Mouse (Mus musculus) C2C12 (cell line): ENCODE measurements around the gene Eps8l1. TPM values are rescaled to one million over a fixed set of nuclear protein-coding genes. Genes with fewer than 3 reads are reported as not detected.

Source experiments
- H3K27me3 ChIP-seq: one replicate; pipeline ENCODE4 v1.6.1; 2011; ENCODE audit not compliant: control insufficient read depth, insufficient read depth, insufficient read length
- H3K36me3 ChIP-seq: one replicate; pipeline ENCODE4 v1.6.1; 2011; ENCODE audit not compliant: control insufficient read depth, insufficient read depth
- H3K4me3 ChIP-seq: one replicate; pipeline ENCODE4 v1.5.1; 2011; ENCODE audit warnings: mild to moderate bottlenecking, control low read depth; ENCODE audit not compliant: poor library complexity, insufficient read depth, severe bottlenecking
- H3K79me2 ChIP-seq: one replicate; pipeline ENCODE4 v1.6.1; 2011; ENCODE audit not compliant: control insufficient read depth, insufficient read depth
- H3K79me3 ChIP-seq: one replicate; pipeline ENCODE4 v1.6.1; 2011; ENCODE audit warnings: low read depth, control low read depth
- H3ac ChIP-seq: one replicate; pipeline ENCODE3; 2011; ENCODE audit warnings: low read depth; ENCODE audit not compliant: control insufficient read depth, insufficient read length
- CEBPB ChIP-seq: IDR thresholded peaks from one replicate; pipeline ENCODE4 v1.6.1; 2011; ENCODE audit warnings: low read depth, mild to moderate bottlenecking, control low read depth, moderate library complexity
- CTCF ChIP-seq: IDR thresholded peaks from one replicate; pipeline ENCODE4 v1.5.1; 2011; ENCODE audit not compliant: control insufficient read depth, insufficient read depth, insufficient read length
- FOSL1 ChIP-seq: IDR thresholded peaks from one replicate; pipeline ENCODE4 v1.8.0; 2011; ENCODE audit warnings: mild to moderate bottlenecking, low read length; ENCODE audit not compliant: poor library complexity, insufficient read depth, severe bottlenecking
- MAX ChIP-seq: IDR thresholded peaks from one replicate; pipeline ENCODE4 v1.6.1; 2011; ENCODE audit warnings: mild to moderate bottlenecking, control low read depth
- MYOD1 ChIP-seq: IDR thresholded peaks from one replicate; pipeline ENCODE4 v1.6.1; 2011; ENCODE audit warnings: low read depth; ENCODE audit not compliant: control insufficient read depth, insufficient read length
- MYOG ChIP-seq: IDR thresholded peaks from one replicate; pipeline ENCODE4 v1.6.1; 2011; ENCODE audit not compliant: control insufficient read depth, insufficient read length; ENCODE audit errors: extremely low read depth
- USF1 ChIP-seq: IDR thresholded peaks from one replicate; pipeline ENCODE4 v1.6.1; 2011; ENCODE audit warnings: low read depth, mild to moderate bottlenecking, control low read depth, moderate library complexity
- polyA plus RNA-seq: library from polyadenylated mRNA; unstranded; fragments of >200 nt; fragmentation: generic; extraction: Trizol; gene quantifications from one replicate; pipeline ENCODE4 v1.2.1, GENCODE M21; 2012; ENCODE audit warnings: missing spikeins

Eps8l1 gene
- polyA plus RNA-seq, 1 experiment, result 0.28 TPM

GRCm38 (mm10) chr7:4508062-4508738, 47.7 kb downstream of the Eps8l1 start:
- H3K4me3 ChIP-seq, result no peak overlapping the region
- no peak overlapping the region for H3ac ChIP-seq
- TF ChIP-seq MYOD1 (no peak), MYOG (no peak), FOSL1 (no peak), CEBPB (no peak)
- no peaks in the 10 kb centered on the region for H3K36me3 ChIP-seq
- H3K27me3 ChIP-seq, result no peaks in the 10 kb centered on the region
- no peaks in the 10 kb centered on the region for H3K79me2 ChIP-seq
- no peaks in the 10 kb centered on the region for H3K79me3 ChIP-seq

DNA sequence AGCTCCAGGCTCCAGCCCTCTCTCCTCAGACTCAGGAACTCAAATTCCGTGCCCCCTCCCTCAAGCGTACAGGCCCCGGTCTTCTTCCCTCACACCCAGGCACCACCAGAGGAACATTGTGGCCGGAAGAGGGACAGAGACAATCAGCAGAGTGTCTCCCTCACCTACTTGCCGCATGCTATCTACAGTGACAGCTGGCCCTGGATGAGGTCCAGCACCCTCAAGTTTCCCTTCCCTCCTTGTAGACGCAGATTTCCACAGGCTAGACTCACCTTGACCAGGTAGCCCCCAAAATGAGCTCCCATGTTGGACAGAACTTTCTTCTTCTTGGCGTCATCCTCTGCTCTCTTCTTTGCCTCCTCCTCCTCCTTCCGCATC, 48.3 kb downstream of the Eps8l1 start:
- Histone ChIP-seq H3K4me3 (no peak overlapping the region), H3K27me3 (no peaks in the 10 kb centered on the region), H3K79me3 (no peaks in the 10 kb centered on the region), H3ac (no peak overlapping the region), H3K36me3 (no peaks in the 10 kb centered on the region), H3K79me2 (no peaks in the 10 kb centered on the region)
- TF ChIP-seq CEBPB (no peak), MYOD1 (no peak), FOSL1 (no peak), USF1 (no peak), CTCF (no peak), MAX (no peak), MYOG (no peak)

DNA sequence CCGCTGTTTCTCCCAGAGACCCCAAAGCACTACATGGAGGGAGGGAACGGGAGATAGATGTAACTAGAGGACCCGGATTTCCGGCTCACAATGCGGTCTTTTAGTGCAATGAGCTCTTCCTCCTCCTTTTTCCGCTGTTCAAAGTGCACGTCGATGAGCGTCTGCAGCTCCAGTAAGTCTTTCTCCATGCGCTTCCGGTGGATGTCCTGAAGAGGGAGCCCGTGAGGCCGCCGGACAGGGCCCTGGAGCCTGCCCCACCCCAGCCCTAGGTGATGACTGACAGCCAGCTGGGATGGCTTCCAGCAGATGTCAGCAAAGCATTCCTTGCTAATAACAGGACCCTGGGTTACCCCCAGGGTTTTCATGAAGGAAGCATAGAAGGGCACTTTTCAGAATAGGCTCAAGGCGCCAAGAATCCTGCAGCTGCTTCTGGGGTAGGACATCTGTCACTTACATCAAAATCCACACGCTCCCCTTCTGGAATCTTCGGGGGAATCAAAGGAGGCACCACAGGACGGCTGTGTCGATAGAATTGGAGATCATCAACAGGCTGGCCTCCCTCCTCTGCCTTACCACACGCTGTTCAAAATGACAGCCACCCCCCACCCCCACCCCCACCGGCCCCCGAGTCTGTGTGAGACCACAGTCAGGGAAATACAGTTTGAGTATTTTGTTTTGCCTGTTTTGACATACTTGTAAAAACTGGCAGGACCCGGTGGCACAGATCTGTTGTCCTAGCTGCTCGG, 49.6 kb downstream of the Eps8l1 start:
- H3K79me2 ChIP-seq, result no peaks in the 10 kb centered on the region
- TF ChIP-seq CTCF (peak; percentile 53), CEBPB (no peak)
- H3K4me3 ChIP-seq, result no peak overlapping the region
- H3K79me3 ChIP-seq, result no peaks in the 10 kb centered on the region
- no peak overlapping the region for H3ac ChIP-seq
- no peaks in the 10 kb centered on the region for H3K27me3 ChIP-seq
- H3K36me3 ChIP-seq, result no peaks in the 10 kb centered on the region

- no peaks in the 10 kb centered on the region for H3K36me3 ChIP-seq
- no peaks in the 10 kb centered on the region for H3K27me3 ChIP-seq
- TF ChIP-seq USF1, result no peak
- no peak for TF ChIP-seq MYOG
- TF ChIP-seq FOSL1, result no peak
- no peak for TF ChIP-seq MAX
- TF ChIP-seq CEBPB, result no peak
- no peak for TF ChIP-seq MYOD1
- no peak for TF ChIP-seq CTCF
- no peak overlapping the region for H3ac ChIP-seq
- H3K79me2 ChIP-seq, result no peaks in the 10 kb centered on the region
- H3K79me3 ChIP-seq, result no peaks in the 10 kb centered on the region
- H3K4me3 ChIP-seq, result no peak overlapping the region
Observed at GRCm38 (mm10) chr7:4511489-4512224, 51.2 kb downstream of the Eps8l1 start.

GRCm38 (mm10) chr7:4513236-4513635, 52.8 kb downstream of the Eps8l1 start:
- Histone ChIP-seq H3ac (no peak overlapping the region), H3K79me3 (no peaks in the 10 kb centered on the region), H3K4me3 (no peak overlapping the region), H3K27me3 (no peaks in the 10 kb centered on the region), H3K79me2 (no peaks in the 10 kb centered on the region), H3K36me3 (no peaks in the 10 kb centered on the region)
- TF ChIP-seq MAX (no peak), CTCF (peak; percentile 62), CEBPB (no peak), MYOG (no peak), USF1 (no peak)
